Mouse (Mus musculus): ENCODE data around the gene Immp2l. TPM values are rescaled to one million over a fixed set of nuclear protein-coding genes. Genes with fewer than 3 reads are reported as not detected.
"Not testable (repeated sequence)": the region's sequence is repeated elsewhere in the genome, so short reads cannot be mapped to it uniquely, and the experiment has no call there.

Immp2l gene
- total RNA-seq, 1 experiment: 11.4 TPM

GRCm38 (mm10) chr12:41842694-41843329 is 818.9 kb downstream of the Immp2l start:
- no peak for DNase-seq (ENCODE audit: low read depth, low spot score)
- no peaks in the 10 kb centered on the region for H3K9me3 ChIP-seq (ENCODE audit: control insufficient read depth, insufficient read depth, low read depth, low read length)
- no peak overlapping the region for H3K27ac ChIP-seq (ENCODE audit: insufficient read depth, low read depth, low read length, poor library complexity, severe bottlenecking)
- in situ Hi-C loops (cut with MboI; ENCODE audit: low sequenced_read_pairs in 2 of 2, unreplicated experiment in 2 of 2): no loop called here
- H3K36me3 ChIP-seq (ENCODE audit: control insufficient read depth, insufficient read depth, low read length, poor library complexity, severe bottlenecking): no peaks in the 10 kb centered on the region
- no peak overlapping the region for H3K4me3 ChIP-seq (ENCODE audit: insufficient read depth in 1 of 2, low read depth in 1 of 2, low read length in 2 of 2, poor library complexity in 1 of 2, severe bottlenecking in 1 of 2)
- TF ChIP-seq MAFK (IDR thresholded peaks at IDR 0.05; ENCODE audit: insufficient read depth, low read depth, low read length): no peak
- no peaks in the 10 kb centered on the region for H3K4me1 ChIP-seq (ENCODE audit: control insufficient read depth in 2 of 2, insufficient read depth in 2 of 2, low read length in 2 of 2, poor library complexity in 1 of 2)
- no peak overlapping the region for H3K9ac ChIP-seq (ENCODE audit: insufficient read depth, low read depth, low read length, poor library complexity, severe bottlenecking)

- in situ Hi-C loops (cut with MboI; ENCODE audit: low sequenced_read_pairs in 2 of 2, unreplicated experiment in 2 of 2): no loop called here
- Histone ChIP-seq H3K9ac (ENCODE audit: insufficient read depth, low read depth, low read length, poor library complexity, severe bottlenecking) (no peak overlapping the region), H3K27ac (ENCODE audit: insufficient read depth, low read depth, low read length, poor library complexity, severe bottlenecking) (no peak overlapping the region), H3K4me3 (ENCODE audit: insufficient read depth in 1 of 2, low read depth in 1 of 2, low read length in 2 of 2, poor library complexity in 1 of 2, severe bottlenecking in 1 of 2) (no peak overlapping the region), H3K4me1 (ENCODE audit: control insufficient read depth in 2 of 2, insufficient read depth in 2 of 2, low read length in 2 of 2, poor library complexity in 1 of 2) (no peaks in the 10 kb centered on the region), H3K9me3 (ENCODE audit: control insufficient read depth, insufficient read depth, low read depth, low read length) (no peaks in the 10 kb centered on the region), H3K36me3 (ENCODE audit: control insufficient read depth, insufficient read depth, low read length, poor library complexity, severe bottlenecking) (no peaks in the 10 kb centered on the region)
- TF ChIP-seq HCFC1 (IDR thresholded peaks at IDR 0.05; ENCODE audit: borderline replicate concordance, insufficient read depth, low read length) (no peak), CHD2 (IDR thresholded peaks at IDR 0.05; ENCODE audit: low read depth, low read length) (no peak), ZC3H11A (IDR thresholded peaks at IDR 0.05; ENCODE audit: borderline replicate concordance, low read depth, low read length) (no peak), ZNF384 (IDR thresholded peaks at IDR 0.05; ENCODE audit: low read depth, low read length) (no peak)
- DNase-seq (ENCODE audit: low read depth, low spot score): no peak
Measured at GRCm38 (mm10) chr12:41851896-41852470, 828.1 kb downstream of the Immp2l start.

GRCm38 (mm10) chr12:41859652-41860051 is 835.8 kb downstream of the Immp2l start:
- in situ Hi-C loops (cut with MboI; ENCODE audit: low sequenced_read_pairs in 2 of 2, unreplicated experiment in 2 of 2); H3K4me1 ChIP-seq (ENCODE audit: control insufficient read depth in 2 of 2, insufficient read depth in 2 of 2, low read length in 2 of 2, poor library complexity in 1 of 2); H3K4me3 ChIP-seq (ENCODE audit: insufficient read depth in 1 of 2, low read depth in 1 of 2, low read length in 2 of 2, poor library complexity in 1 of 2, severe bottlenecking in 1 of 2); H3K36me3 ChIP-seq (ENCODE audit: control insufficient read depth, insufficient read depth, low read length, poor library complexity, severe bottlenecking); H3K9me3 ChIP-seq (ENCODE audit: control insufficient read depth, insufficient read depth, low read depth, low read length); H3K27ac ChIP-seq (ENCODE audit: insufficient read depth, low read depth, low read length, poor library complexity, severe bottlenecking); H3K9ac ChIP-seq (ENCODE audit: insufficient read depth, low read depth, low read length, poor library complexity, severe bottlenecking): not testable (repeated sequence)
- peak; percentile 29 for DNase-seq (ENCODE audit: low read depth, low spot score)

GRCm38 (mm10) chr12:41868317-41868716 is 844.4 kb downstream of the Immp2l start:
- Histone ChIP-seq H3K4me3 (ENCODE audit: insufficient read depth in 1 of 2, low read depth in 1 of 2, low read length in 2 of 2, poor library complexity in 1 of 2, severe bottlenecking in 1 of 2) (no peak overlapping the region), H3K9ac (ENCODE audit: insufficient read depth, low read depth, low read length, poor library complexity, severe bottlenecking) (no peak overlapping the region), H3K4me1 (ENCODE audit: control insufficient read depth in 2 of 2, insufficient read depth in 2 of 2, low read length in 2 of 2, poor library complexity in 1 of 2) (no peaks in the 10 kb centered on the region), H3K9me3 (ENCODE audit: control insufficient read depth, insufficient read depth, low read depth, low read length) (no peaks in the 10 kb centered on the region), H3K36me3 (ENCODE audit: control insufficient read depth, insufficient read depth, low read length, poor library complexity, severe bottlenecking) (no peaks in the 10 kb centered on the region), H3K27ac (ENCODE audit: insufficient read depth, low read depth, low read length, poor library complexity, severe bottlenecking) (no peak overlapping the region)
- in situ Hi-C loops (cut with MboI; ENCODE audit: low sequenced_read_pairs in 2 of 2, unreplicated experiment in 2 of 2): no loop called here
- DNase-seq (ENCODE audit: low read depth, low spot score): no peak
- TF ChIP-seq HCFC1 (IDR thresholded peaks at IDR 0.05; ENCODE audit: borderline replicate concordance, insufficient read depth, low read length) (no peak), ZNF384 (IDR thresholded peaks at IDR 0.05; ENCODE audit: low read depth, low read length) (no peak), MAFK (IDR thresholded peaks at IDR 0.05; ENCODE audit: insufficient read depth, low read depth, low read length) (no peak), ZC3H11A (IDR thresholded peaks at IDR 0.05; ENCODE audit: borderline replicate concordance, low read depth, low read length) (no peak), CHD2 (IDR thresholded peaks at IDR 0.05; ENCODE audit: low read depth, low read length) (no peak)

GRCm38 (mm10) chr12:41874015-41874414 is 850.1 kb downstream of the Immp2l start:
- H3K4me1 ChIP-seq (ENCODE audit: control insufficient read depth in 2 of 2, insufficient read depth in 2 of 2, low read length in 2 of 2, poor library complexity in 1 of 2): no peaks in the 10 kb centered on the region
- no peaks in the 10 kb centered on the region for H3K9me3 ChIP-seq (ENCODE audit: control insufficient read depth, insufficient read depth, low read depth, low read length)
- H3K27ac ChIP-seq (ENCODE audit: insufficient read depth, low read depth, low read length, poor library complexity, severe bottlenecking): no peak overlapping the region
- in situ Hi-C loops (cut with MboI; ENCODE audit: low sequenced_read_pairs in 2 of 2, unreplicated experiment in 2 of 2): no loop called here
- H3K4me3 ChIP-seq (ENCODE audit: insufficient read depth in 1 of 2, low read depth in 1 of 2, low read length in 2 of 2, poor library complexity in 1 of 2, severe bottlenecking in 1 of 2): no peak overlapping the region
- TF ChIP-seq ZNF384 (IDR thresholded peaks at IDR 0.05; ENCODE audit: low read depth, low read length) (no peak), ZC3H11A (IDR thresholded peaks at IDR 0.05; ENCODE audit: borderline replicate concordance, low read depth, low read length) (no peak), MAFK (IDR thresholded peaks at IDR 0.05; ENCODE audit: insufficient read depth, low read depth, low read length) (no peak), HCFC1 (IDR thresholded peaks at IDR 0.05; ENCODE audit: borderline replicate concordance, insufficient read depth, low read length) (no peak), CHD2 (IDR thresholded peaks at IDR 0.05; ENCODE audit: low read depth, low read length) (no peak)
- H3K36me3 ChIP-seq (ENCODE audit: control insufficient read depth, insufficient read depth, low read length, poor library complexity, severe bottlenecking): no peaks in the 10 kb centered on the region
- DNase-seq (ENCODE audit: low read depth, low spot score): no peak
- H3K9ac ChIP-seq (ENCODE audit: insufficient read depth, low read depth, low read length, poor library complexity, severe bottlenecking): no peak overlapping the region

Data from ES-E14 (cell line).